Mouse (Mus musculus) olfactory bulb, adult 2 months (tissue): ENCODE results near the gene Mageb16. TPM values are rescaled to one million over a fixed set of nuclear protein-coding genes. Genes with fewer than 3 reads are reported as not detected.

ENCODE experiments used
- H3K27ac ChIP-seq: fragments of 200-500 bp; 2 replicates; pipeline ENCODE4 v1.5.1; 2012; ENCODE audit warnings: low read depth, low read length; ENCODE audit not compliant: insufficient read depth
- H3K4me1 ChIP-seq: fragments of 200-500 bp; 2 replicates; pipeline ENCODE4 v1.6.1; 2012; ENCODE audit warnings: low read length; ENCODE audit not compliant: control insufficient read depth, insufficient read depth
- H3K4me3 ChIP-seq: fragments of 200-500 bp; 2 replicates; pipeline ENCODE4 v1.5.1; 2012; ENCODE audit warnings: mild to moderate bottlenecking, low read depth, low read length, moderate library complexity; ENCODE audit not compliant: insufficient read depth
- CTCF ChIP-seq: fragments of 200-500 bp; IDR thresholded peaks from 2 replicates; pipeline ENCODE4 v1.5.1; 2012; ENCODE audit warnings: low read depth, mild to moderate bottlenecking, low read length, moderate library complexity; ENCODE audit not compliant: insufficient read depth
- POLR2A ChIP-seq: fragments of 200-500 bp; IDR thresholded peaks from 2 replicates; pipeline ENCODE4 v1.6.1; 2012; ENCODE audit warnings: mild to moderate bottlenecking, low read depth, low read length, moderate library complexity; ENCODE audit not compliant: insufficient read depth
- WGBS: fragments of 180-500 bp; shearing (Covaris S2); methylation state at CpG from one replicate; pipeline ENCODE4 v1.1.7; 2018; 5-methylcytosine and 5-hydroxymethylcytosine counted together
- polyA plus RNA-seq: library from polyadenylated mRNA; stranded (reverse); fragments of >200 nt; gene quantifications from 2 replicates; pipeline ENCODE4 v1.2.4, GENCODE M21; 2012; ENCODE audit warnings: low replicate concordance; ENCODE audit not compliant: missing spikeins, insufficient read depth, insufficient read length

Gene Mageb16
- not detected in 2 replicates for polyA plus RNA-seq

DNA sequence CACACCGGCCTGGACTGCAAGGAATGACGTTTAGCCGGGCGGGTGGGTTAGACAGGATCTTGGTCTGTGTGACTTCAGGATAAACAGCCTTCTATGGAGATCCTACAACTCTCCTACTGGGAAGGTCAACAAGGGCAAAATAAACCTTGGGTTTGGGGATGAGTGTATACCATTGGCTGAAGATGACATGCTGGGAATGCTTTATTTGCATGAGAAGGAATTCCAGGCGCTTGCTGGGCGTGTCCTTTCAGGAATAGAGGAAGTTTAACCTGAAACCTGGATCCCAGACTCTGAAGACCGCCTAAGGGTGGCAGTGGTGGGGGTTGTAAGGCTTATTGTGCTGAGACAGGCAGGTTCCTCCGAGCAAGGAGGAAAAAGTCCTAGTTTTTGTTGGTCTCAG lies at the start of gene Mageb16:
TSS of gene Mageb16 (minus strand) at position 25 of the 400 bp plus-strand sequence.
- Histone ChIP-seq H3K27ac (no peak within 1 kb of the TSS), H3K4me1 (no peaks in the 10 kb centered on the region), H3K4me3 (no peak within 1 kb of the TSS)
- TF ChIP-seq POLR2A (no peak), CTCF (no peak)
- WGBS = 72% methylated on average over 8 of the region's 8 CpGs

DNA sequence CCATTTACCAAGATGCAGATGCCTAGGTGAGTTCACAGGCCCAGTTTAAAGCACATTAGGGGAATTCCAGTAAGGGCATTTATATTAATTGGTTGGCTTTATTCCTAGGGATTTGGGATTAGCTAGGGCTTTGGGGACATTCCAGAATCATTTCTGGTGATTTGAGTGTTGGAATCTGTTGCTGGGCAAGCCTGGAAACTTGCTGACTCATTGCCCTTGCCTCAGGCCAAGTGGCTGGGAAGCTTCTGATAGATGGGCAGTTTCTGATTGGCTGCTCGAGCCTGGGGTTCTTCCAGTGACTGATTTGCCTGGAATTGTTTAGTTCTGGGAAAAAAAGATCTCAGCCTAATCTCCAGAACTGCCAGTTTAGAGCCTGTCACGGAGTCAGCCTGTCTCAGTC lies 20.1 kb downstream of the Mageb16 start:
- Histone ChIP-seq H3K4me3 (no peak overlapping the region), H3K4me1 (no peaks in the 10 kb centered on the region), H3K27ac (no peak overlapping the region)
- WGBS = 51% methylated on average over 2 of the region's 2 CpGs
- no peak for TF ChIP-seq CTCF
- no peak for TF ChIP-seq POLR2A

DNA sequence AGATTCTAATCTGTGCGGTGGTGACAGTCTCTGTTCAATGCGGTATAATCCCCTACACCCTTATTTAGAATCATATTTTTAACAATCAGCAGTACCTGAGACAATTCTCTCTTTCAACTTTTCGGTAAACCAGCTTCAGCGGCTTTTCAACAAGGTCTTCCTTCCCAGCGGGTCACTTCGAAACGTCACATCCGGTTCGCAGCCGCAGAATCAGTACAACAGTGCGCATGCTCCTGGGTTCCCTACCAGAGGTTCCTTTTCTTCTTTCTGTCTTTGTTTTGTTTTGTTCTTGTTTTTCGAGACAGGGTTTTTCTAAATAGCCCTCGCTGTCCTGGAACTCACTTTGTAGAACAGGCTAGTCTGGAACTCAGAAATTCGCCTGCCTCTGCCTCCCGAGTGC lies 35.8 kb downstream of the Mageb16 start:
- 94% methylated on average over 15 of the region's 15 CpGs for WGBS
- TF ChIP-seq CTCF (no peak), POLR2A (no peak)
- Histone ChIP-seq H3K4me1 (no peaks in the 10 kb centered on the region), H3K4me3 (no peak overlapping the region), H3K27ac (no peak overlapping the region)

- Histone ChIP-seq H3K27ac (no peak overlapping the region), H3K4me3 (no peak overlapping the region), H3K4me1 (no peaks in the 10 kb centered on the region)
- TF ChIP-seq CTCF = no peak
- TF ChIP-seq POLR2A = no peak
- 63% methylated on average over 2 of the region's 2 CpGs for WGBS
Observed at GRCm38 (mm10) chrX:79606462-79606861, 64.8 kb downstream of the Mageb16 start.

Other genes with a start within 250 kb of the Mageb16 start
- not detected in 2 replicates for gene Gm7173, start 154.2 kb downstream of the Mageb16 start, polyA plus RNA-seq